Mouse (Mus musculus) CH12.LX (cell line): ENCODE measurements at regions not wholly inside any gene's neighbourhood (a gene's known extent, or its start where the extent isn't known, plus 50 kb on each side); places are given as distances from the start of the nearest gene placed in this dataset.

Source experiments
- CTCF ChIP-seq, 2 experiments: IDR thresholded peaks in 1 of 2; conservative IDR thresholded peaks in 1 of 2; 2 replicates each; pipeline ENCODE4 v1.5.1; 2011 to 2012; ENCODE audit warnings: low read depth in 2 of 2, low read length in 2 of 2, improper control_type of control experiment in 1 of 2, inconsistent platforms in 1 of 2, mild to moderate bottlenecking in 1 of 2, moderate library complexity in 1 of 2
- JUND ChIP-seq: conservative IDR thresholded peaks from 2 replicates; pipeline ENCODE4 v1.6.1; 2011; ENCODE audit warnings: low read depth, low read length, improper control_type of control experiment
- MXI1 ChIP-seq: IDR thresholded peaks from 2 replicates; pipeline ENCODE4 v1.6.1; 2011; ENCODE audit warnings: mild to moderate bottlenecking, low read depth, low read length, improper control_type of control experiment
- POLR2AphosphoS2 ChIP-seq: IDR thresholded peaks from 2 replicates; pipeline ENCODE4 v1.6.1; 2011; ENCODE audit warnings: low read depth, low read length, improper control_type of control experiment
- ZC3H11A ChIP-seq: IDR thresholded peaks from 2 replicates; pipeline ENCODE4 v1.6.1; 2012; ENCODE audit warnings: low read depth, mild to moderate bottlenecking, inconsistent platforms, low read length, improper control_type of control experiment

- TF ChIP-seq CTCF (conservative IDR thresholded peaks at IDR 0.05 in 1 of 2, IDR thresholded peaks at IDR 0.05 in 1 of 2; ENCODE audit: low read depth in 2 of 2, low read length in 2 of 2) (no peak), JUND (no peak), ZC3H11A (no peak), POLR2AphosphoS2 (no peak), MXI1 (no peak)
These were observed 69.8 kb upstream of the Cd28 start for GRCm38 (mm10) chr1:60646828-60647227.
